Mouse (Mus musculus) stomach, embryonic 14.5 days (tissue): ENCODE measurements around the gene Ephb4. TPM values are rescaled to one million over a fixed set of nuclear protein-coding genes. Genes with fewer than 3 reads are reported as not detected.

Experiments
- ATAC-seq: fragments of 200-750 bp; cut with Nextera tagmentation; 2 replicates; pipeline ENCODE4 v1.8.0; 2017; ENCODE audit warnings: low read depth, moderate TSS enrichment; ENCODE audit not compliant: insufficient number of reproducible peaks, insufficient read depth, low FRiP score
- H3K27ac ChIP-seq: fragments of 300-500 bp; sonication (generic); 2 replicates; pipeline ENCODE4 v1.5.1; 2014; ENCODE audit warnings: mild to moderate bottlenecking, low read length, moderate library complexity, mixed read lengths
- H3K27me3 ChIP-seq: fragments of 300-500 bp; sonication (generic); 2 replicates; pipeline ENCODE4 v1.6.1; 2014; ENCODE audit warnings: low read length, control low read depth, mixed read lengths; ENCODE audit not compliant: control insufficient read depth, insufficient read depth
- H3K36me3 ChIP-seq: fragments of 300-500 bp; sonication (generic); 2 replicates; pipeline ENCODE4 v1.6.1; 2014; ENCODE audit warnings: mild to moderate bottlenecking, control low read depth, low read length, moderate library complexity, mixed read lengths; ENCODE audit not compliant: control insufficient read depth, insufficient read depth
- H3K4me1 ChIP-seq: fragments of 300-500 bp; sonication (generic); 2 replicates; pipeline ENCODE4 v1.6.1; 2014; ENCODE audit warnings: low read length, control low read depth, mixed read lengths; ENCODE audit not compliant: control insufficient read depth, insufficient read depth
- H3K4me2 ChIP-seq: fragments of 300-500 bp; sonication (generic); replicated peaks from 2 replicates; pipeline ENCODE4 v1.6.1; 2014; ENCODE audit warnings: low read depth, low read length, control low read depth
- H3K4me3 ChIP-seq: fragments of 300-500 bp; sonication (generic); 2 replicates; pipeline ENCODE4 v1.5.1; 2014; ENCODE audit warnings: low read depth, low read length, control low read depth
- H3K9ac ChIP-seq: fragments of 300-500 bp; sonication (generic); replicated peaks from 2 replicates; pipeline ENCODE4 v1.6.1; 2014; ENCODE audit warnings: low read depth, mild to moderate bottlenecking, control low read depth, low read length, moderate library complexity, mixed read lengths
- H3K9me3 ChIP-seq: fragments of 300-500 bp; sonication (generic); 2 replicates; pipeline ENCODE4 v1.6.1; 2016; ENCODE audit warnings: low read depth, low read length, control low read depth; ENCODE audit not compliant: control insufficient read depth
- WGBS: fragments of 180-500 bp; shearing (Covaris S2); extraction: QIAGEN DNeasy Blood & Tissue Kit; methylation state at CpG from one replicate; pipeline ENCODE4 v1.1.7; 2014; 5-methylcytosine and 5-hydroxymethylcytosine counted together
- polyA plus RNA-seq: library from polyadenylated mRNA; unstranded; fragments of >200 nt; fragmentation: Nextera tagmentation; extraction: Ambion mirVana; gene quantifications from 2 replicates; pipeline ENCODE4 v1.2.1, GENCODE M21; 2014

Gene Ephb4
- polyA plus RNA-seq, 1 experiment from 2014 or later: 42.0 TPM

- no peaks in the 10 kb centered on the region for H3K9me3 ChIP-seq
- peak overlapping the region; percentile 93 for H3K27ac ChIP-seq
- H3K4me3 ChIP-seq: peak overlapping the region; percentile 89
- no peak for ATAC-seq
- 3% methylated on average over 31 of the region's 33 CpGs for WGBS
- H3K36me3 ChIP-seq: peaks cover 2% of the 10 kb centered on the region; the same call in 1 of the 2 replicates
- peak overlapping the region; percentile 36; the same call in 1 of the 2 replicates for H3K9ac ChIP-seq
- H3K27me3 ChIP-seq: no peaks in the 10 kb centered on the region
- H3K4me2 ChIP-seq: peak overlapping the region; percentile 97
- H3K4me1 ChIP-seq: peaks cover 26% of the 10 kb centered on the region; the same call in 1 of the 2 replicates
Observed at GRCm38 (mm10) chr5:137348482-137349383, 1.2 kb upstream of the Ephb4 start.

GRCm38 (mm10) chr5:137350205-137351057 is 522 bp downstream of the Ephb4 start:
- Histone ChIP-seq H3K9ac (peak overlapping the region; percentile 87), H3K4me2 (peak overlapping the region; percentile 97), H3K27ac (peak overlapping the region; percentile 98), H3K4me1 (peaks cover 26% of the 10 kb centered on the region; the same call in 1 of the 2 replicates), H3K4me3 (peak overlapping the region; percentile 89), H3K36me3 (peaks cover 18% of the 10 kb centered on the region), H3K27me3 (no peaks in the 10 kb centered on the region), H3K9me3 (no peaks in the 10 kb centered on the region)
- ATAC-seq: peak; percentile 38
- 1% methylated on average over 55 of the region's 55 CpGs for WGBS

DNA sequence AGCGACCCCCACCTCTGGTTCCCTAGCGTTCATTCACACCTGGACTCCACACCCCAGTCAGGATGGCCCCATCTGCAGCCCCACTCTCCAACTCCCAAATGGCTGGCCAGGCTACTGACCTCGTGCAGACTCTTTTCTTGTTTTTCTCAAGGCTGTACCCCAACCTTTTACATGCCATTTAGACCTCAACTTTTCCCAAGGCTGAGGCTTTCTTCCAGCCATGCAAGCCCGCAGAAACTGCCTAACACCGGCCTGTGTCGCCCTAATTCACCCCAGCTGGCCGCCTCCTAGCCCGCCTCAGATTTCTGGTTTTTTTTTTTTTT is 1.1 kb downstream of the Ephb4 start:
- Histone ChIP-seq H3K4me1 (peaks cover 26% of the 10 kb centered on the region; the same call in 1 of the 2 replicates), H3K9ac (peak overlapping the region; percentile 87), H3K9me3 (no peaks in the 10 kb centered on the region), H3K4me3 (peak overlapping the region; percentile 89), H3K27me3 (no peaks in the 10 kb centered on the region), H3K4me2 (peak overlapping the region; percentile 97), H3K36me3 (peaks cover 24% of the 10 kb centered on the region), H3K27ac (peak overlapping the region; percentile 98)
- WGBS: under 1% methylated on average over 8 of the region's 8 CpGs
- ATAC-seq: no peak

DNA sequence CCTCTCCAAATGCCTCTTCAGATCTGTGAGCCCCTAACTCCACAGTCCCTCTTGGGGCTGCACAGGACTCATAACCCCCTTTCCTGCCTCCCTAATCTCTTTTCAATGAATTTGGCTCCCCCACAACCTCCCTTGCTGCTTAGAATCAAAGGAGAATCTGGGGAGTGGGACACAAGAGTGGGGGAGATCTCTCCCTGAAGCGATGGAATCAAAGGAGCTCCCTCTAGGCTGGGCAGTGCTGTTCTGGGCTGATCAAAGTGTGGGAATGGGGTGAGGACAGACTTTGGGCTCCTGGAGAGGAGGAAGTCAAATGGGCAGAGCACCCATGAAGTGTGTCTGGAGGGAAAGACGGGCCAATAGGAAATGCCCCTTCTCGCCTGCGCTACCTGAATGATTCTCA is 1.5 kb downstream of the Ephb4 start:
- 16% methylated on average over 4 of the region's 4 CpGs for WGBS

GRCm38 (mm10) chr5:137352011-137352975 is 2.4 kb downstream of the Ephb4 start:
- WGBS: 8% methylated on average over 16 of the region's 16 CpGs
- H3K9me3 ChIP-seq: no peaks in the 10 kb centered on the region
- ATAC-seq: no peak
- H3K27me3 ChIP-seq: no peaks in the 10 kb centered on the region
- H3K36me3 ChIP-seq: peaks cover 35% of the 10 kb centered on the region
- peak overlapping the region; percentile 98; the same call in 1 of the 2 replicates for H3K27ac ChIP-seq
- peak overlapping the region; percentile 89 for H3K4me3 ChIP-seq
- H3K4me2 ChIP-seq: peak overlapping the region; percentile 97
- peak overlapping the region; percentile 87; the same call in 1 of the 2 replicates for H3K9ac ChIP-seq
- H3K4me1 ChIP-seq: peaks cover 19% of the 10 kb centered on the region; the same call in 1 of the 2 replicates

More for the DNA sequence above, 1.5 kb downstream of the Ephb4 start:
- H3K4me2 ChIP-seq: peak overlapping the region; percentile 97
- ATAC-seq: no peak
- no peaks in the 10 kb centered on the region for H3K9me3 ChIP-seq
- peak overlapping the region; percentile 87 for H3K9ac ChIP-seq
- H3K27ac ChIP-seq: peak overlapping the region; percentile 98; the same call in 1 of the 2 replicates
- H3K4me3 ChIP-seq: peak overlapping the region; percentile 89
- peaks cover 26% of the 10 kb centered on the region; the same call in 1 of the 2 replicates for H3K4me1 ChIP-seq
- H3K36me3 ChIP-seq: peaks cover 28% of the 10 kb centered on the region
- no peaks in the 10 kb centered on the region for H3K27me3 ChIP-seq

GRCm38 (mm10) chr5:137354091-137354490 is 4.2 kb downstream of the Ephb4 start:
- Histone ChIP-seq H3K4me2 (no peak overlapping the region), H3K36me3 (peaks cover 49% of the 10 kb centered on the region), H3K27ac (no peak overlapping the region), H3K27me3 (no peaks in the 10 kb centered on the region), H3K9me3 (no peaks in the 10 kb centered on the region), H3K9ac (no peak overlapping the region), H3K4me1 (peaks cover 10% of the 10 kb centered on the region; the same call in 1 of the 2 replicates), H3K4me3 (no peak overlapping the region)
- no peak for ATAC-seq
- WGBS: 79% methylated on average over 17 of the region's 17 CpGs

DNA sequence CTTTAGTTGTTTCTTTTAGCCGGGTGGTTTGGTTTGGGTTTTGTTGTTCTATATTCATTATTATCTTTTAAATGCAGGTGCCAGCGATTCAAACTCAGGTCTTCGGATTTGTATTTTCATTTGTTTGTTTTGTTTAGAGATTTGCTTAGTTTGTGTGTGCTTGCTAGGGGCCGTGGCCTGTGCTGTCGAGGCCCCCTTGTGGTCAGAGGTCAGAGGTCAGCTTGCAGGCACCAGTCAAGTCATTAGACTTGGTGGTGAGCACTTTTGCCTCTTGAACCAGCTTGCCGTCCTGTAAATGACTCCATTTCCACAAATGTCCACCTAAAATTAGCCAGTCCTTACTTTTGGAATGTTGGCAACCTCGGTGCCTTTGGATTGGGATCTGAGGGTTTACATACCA is 8.5 kb downstream of the Ephb4 start:
- Histone ChIP-seq H3K27ac (no peak overlapping the region), H3K27me3 (no peaks in the 10 kb centered on the region), H3K4me1 (no peaks in the 10 kb centered on the region), H3K4me2 (no peak overlapping the region), H3K4me3 (no peak overlapping the region), H3K36me3 (peaks cover 88% of the 10 kb centered on the region), H3K9me3 (no peaks in the 10 kb centered on the region), H3K9ac (no peak overlapping the region)
- WGBS: 32% methylated on average over 7 of the region's 7 CpGs
- ATAC-seq: no peak
